Mouse (Mus musculus): ENCODE measurements around the gene Amer3.
"Not testable (repeated sequence)": the region's sequence is repeated elsewhere in the genome, so short reads cannot be mapped to it uniquely, and the experiment has no call there.

Gene Amer3

GRCm38 (mm10) chr1:34578851-34579781 lies at the start of gene Amer3:
Gene Amer3, plus strand, starts transcription at chr1:34579657.
- DNase-seq: peak; percentile 89

GRCm38 (mm10) chr1:34534574-34534973 lies 44.9 kb upstream of the Amer3 start:
- DNase-seq: not testable (repeated sequence)

GRCm38 (mm10) chr1:34535043-34535698 lies 44.3 kb upstream of the Amer3 start, which contains the start of gene Cfc1:
Gene Cfc1, plus strand, starts transcription at chr1:34535648.
- DNase-seq: not testable (repeated sequence)

- DNase-seq: no peak
Measured at GRCm38 (mm10) chr1:34536291-34536766, 43.1 kb upstream of the Amer3 start.

- DNase-seq: no peak
Measured at GRCm38 (mm10) chr1:34536767-34537485, 42.5 kb upstream of the Amer3 start.

GRCm38 (mm10) chr1:34547074-34547473 lies 32.4 kb upstream of the Amer3 start:
- no peak for DNase-seq

- no peak for DNase-seq
Measured at GRCm38 (mm10) chr1:34553690-34554089, 25.8 kb upstream of the Amer3 start.

GRCm38 (mm10) chr1:34554275-34554674 lies 25.2 kb upstream of the Amer3 start:
- DNase-seq: no peak

GRCm38 (mm10) chr1:34560843-34561242 lies 18.6 kb upstream of the Amer3 start, which contains the start of gene Prss40:
Gene Prss40, minus strand, starts transcription at chr1:34560943.
- DNase-seq: no peak

GRCm38 (mm10) chr1:34564383-34565045 lies 14.9 kb upstream of the Amer3 start:
- no peak for DNase-seq

- no peak for DNase-seq
Measured at GRCm38 (mm10) chr1:34568120-34568519, 11.3 kb upstream of the Amer3 start.

GRCm38 (mm10) chr1:34569876-34570275 lies 9.6 kb upstream of the Amer3 start:
- no peak for DNase-seq

GRCm38 (mm10) chr1:34571431-34571830 lies 8.0 kb upstream of the Amer3 start:
- peak; percentile 71 for DNase-seq

- DNase-seq: no peak
Measured at GRCm38 (mm10) chr1:34573221-34573620, 6.2 kb upstream of the Amer3 start.

GRCm38 (mm10) chr1:34579782-34580356 lies 412 bp downstream of the Amer3 start:
- peak; percentile 44 for DNase-seq

- DNase-seq: no peak
Measured at GRCm38 (mm10) chr1:34582218-34582617, 2.8 kb downstream of the Amer3 start.

- DNase-seq: peak; percentile 64
Measured at GRCm38 (mm10) chr1:34583821-34584263, 4.4 kb downstream of the Amer3 start.

- DNase-seq: no peak
Measured at GRCm38 (mm10) chr1:34584736-34585135, 5.3 kb downstream of the Amer3 start.

GRCm38 (mm10) chr1:34587298-34588096 lies 8.0 kb downstream of the Amer3 start:
- DNase-seq: no peak

- DNase-seq: no peak
Measured at GRCm38 (mm10) chr1:34600000-34600399, 20.5 kb downstream of the Amer3 start.

Measured in right cerebral cortex, adult 18-20 months (tissue).